Mouse (Mus musculus): ENCODE results near the gene Rpp21. TPM values are rescaled to one million over a fixed set of nuclear protein-coding genes. Genes with fewer than 3 reads are reported as not detected.
A peak's percentile ranks its signal among the peaks of the same experiment; 100 is the strongest.

Gene Rpp21
- total RNA-seq (2014; rRNA removed) (39.2 and 58.2 TPM in 2 replicates), polyA plus RNA-seq (2015; fragmentation: Nextera tagmentation; extraction: Ambion mirVana) (139 and 159 TPM in 2 replicates)

DNA sequence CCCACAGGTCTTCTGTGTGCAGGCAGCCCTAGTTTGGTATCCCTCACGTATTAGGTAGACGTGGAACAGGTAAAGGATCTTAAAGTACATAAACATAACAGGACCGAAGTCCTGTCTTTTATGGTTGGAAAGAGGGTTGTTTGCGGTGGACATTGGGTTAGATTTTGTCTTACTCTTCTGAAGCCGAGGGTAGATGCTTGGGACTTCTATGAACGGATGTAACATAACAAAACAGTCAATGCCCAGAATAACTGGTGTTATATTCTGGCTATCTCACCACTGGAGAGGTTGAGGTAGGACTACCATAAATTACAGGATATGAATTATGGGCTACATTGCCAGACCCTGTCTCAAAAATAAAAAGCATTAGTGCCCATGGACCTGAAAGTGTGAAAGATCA lies at the start of gene Rpp21:
TSS of gene Rpp21 (minus strand) at position 101 of the 400 bp plus-strand sequence.
- Histone ChIP-seq H3K4me1 (ENCODE audit: insufficient read depth) (peaks cover 7% of the 10 kb centered on the region; the same call in 1 of the 2 replicates), H3K9ac (peak within 1 kb of the TSS; percentile 91), H3K36me3 (ENCODE audit: insufficient read depth) (peaks cover 37% of the 10 kb centered on the region), H3K27me3 (ENCODE audit: insufficient read depth, low read length) (no peaks in the 10 kb centered on the region), H3K9me3 (ENCODE audit: low read length) (no peaks in the 10 kb centered on the region), H3K27ac (ENCODE audit: low read depth, low read length) (peak within 1 kb of the TSS; percentile 94), H3K4me3 (ENCODE audit: low read depth, low read length) (peak within 1 kb of the TSS; percentile 64), H3K4me2 (ENCODE audit: low read depth) (peak within 1 kb of the TSS; percentile 54)
- TF ChIP-seq CTCF (IDR thresholded peaks at IDR 0.05; ENCODE audit: low read depth), result no peak
- no peak for ATAC-seq
- WGBS, result 50% methylated on average over 6 of the region's 6 CpGs
- DNase-seq, result no peak

DNA sequence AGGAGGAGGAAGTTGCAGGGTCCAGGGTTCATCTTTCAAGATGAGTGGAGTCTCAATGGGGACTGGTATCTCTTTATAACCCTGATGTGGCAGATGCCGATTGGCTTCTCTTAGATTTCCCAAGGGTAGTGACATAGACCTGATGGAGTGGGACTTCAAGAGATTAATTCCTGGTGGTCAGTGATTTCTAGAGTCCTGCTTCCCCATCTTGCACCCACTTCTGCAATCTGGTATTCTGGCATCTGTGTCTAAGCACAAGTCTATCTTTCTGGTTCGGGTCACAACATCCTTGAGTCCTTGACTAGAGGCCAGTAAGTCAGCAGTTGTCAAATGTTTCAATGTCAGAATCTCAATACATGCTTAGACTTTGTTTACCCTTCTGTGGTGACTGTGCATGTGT lies 28.5 kb upstream of the Rpp21 start, which contains the start of gene H2-M10.2:
TSS of gene H2-M10.2 (minus strand) at position 101 of the 400 bp plus-strand sequence.
- Histone ChIP-seq H3K9me3 (ENCODE audit: low read length) (no peaks in the 10 kb centered on the region), H3K9ac (no peak within 1 kb of the TSS), H3K4me3 (ENCODE audit: low read depth, low read length) (no peak within 1 kb of the TSS), H3K4me2 (ENCODE audit: low read depth) (no peak within 1 kb of the TSS), H3K27me3 (ENCODE audit: insufficient read depth, low read length) (no peaks in the 10 kb centered on the region), H3K36me3 (ENCODE audit: insufficient read depth) (no peaks in the 10 kb centered on the region), H3K27ac (ENCODE audit: low read depth, low read length) (no peak within 1 kb of the TSS), H3K4me1 (ENCODE audit: insufficient read depth) (no peaks in the 10 kb centered on the region)
- DNase-seq (no peak), ATAC-seq (no peak)
- TF ChIP-seq CTCF (IDR thresholded peaks at IDR 0.05; ENCODE audit: low read depth), result no peak
- WGBS, result 92% methylated on average over 2 of the region's 2 CpGs

DNA sequence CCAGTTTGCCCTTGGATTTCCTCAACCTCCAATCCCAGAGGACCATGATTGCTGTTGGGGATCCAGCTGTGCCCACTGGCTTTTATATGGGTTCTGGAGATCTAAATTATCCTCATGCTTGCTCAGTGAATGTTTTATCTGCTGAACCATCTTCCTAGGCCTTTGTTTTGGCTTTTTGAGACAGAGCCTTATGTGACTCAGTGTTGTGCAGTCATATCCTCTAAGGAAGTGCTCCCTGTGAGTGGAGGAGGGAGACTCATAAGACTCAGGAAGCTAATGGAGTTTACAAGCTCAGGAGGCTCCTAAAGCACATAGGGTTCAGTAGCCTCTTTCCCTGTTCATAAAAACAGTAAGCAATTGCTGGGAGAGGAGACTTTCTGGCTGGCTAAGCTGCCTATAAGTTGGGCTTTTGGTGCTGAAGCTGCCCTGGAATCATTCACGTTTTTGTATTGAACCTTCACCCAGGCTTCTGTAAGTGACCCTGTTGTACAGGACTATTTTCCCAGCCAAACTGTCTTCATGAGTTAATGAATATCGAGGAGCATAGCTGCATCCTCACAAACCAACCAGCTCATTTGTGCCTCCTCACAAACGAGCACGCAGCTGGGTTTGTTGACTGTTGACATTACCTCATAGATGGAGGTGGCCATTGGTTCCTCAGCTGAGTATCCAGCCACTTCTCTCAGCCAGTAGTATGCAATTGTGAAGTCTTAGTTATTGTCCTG lies 23.8 kb upstream of the Rpp21 start:
- Histone ChIP-seq H3K36me3 (ENCODE audit: insufficient read depth) (peaks cover 3% of the 10 kb centered on the region), H3K27me3 (ENCODE audit: insufficient read depth, low read length) (no peaks in the 10 kb centered on the region), H3K27ac (ENCODE audit: low read depth, low read length) (no peak overlapping the region), H3K9me3 (ENCODE audit: low read length) (no peaks in the 10 kb centered on the region), H3K4me3 (ENCODE audit: low read depth, low read length) (no peak overlapping the region), H3K9ac (no peak overlapping the region), H3K4me2 (ENCODE audit: low read depth) (no peak overlapping the region), H3K4me1 (ENCODE audit: insufficient read depth) (no peaks in the 10 kb centered on the region)
- no peak for DNase-seq
- 93% methylated on average over 4 of the region's 4 CpGs for WGBS
- no peak for TF ChIP-seq CTCF (IDR thresholded peaks at IDR 0.05; ENCODE audit: low read depth)
- no peak for ATAC-seq

DNA sequence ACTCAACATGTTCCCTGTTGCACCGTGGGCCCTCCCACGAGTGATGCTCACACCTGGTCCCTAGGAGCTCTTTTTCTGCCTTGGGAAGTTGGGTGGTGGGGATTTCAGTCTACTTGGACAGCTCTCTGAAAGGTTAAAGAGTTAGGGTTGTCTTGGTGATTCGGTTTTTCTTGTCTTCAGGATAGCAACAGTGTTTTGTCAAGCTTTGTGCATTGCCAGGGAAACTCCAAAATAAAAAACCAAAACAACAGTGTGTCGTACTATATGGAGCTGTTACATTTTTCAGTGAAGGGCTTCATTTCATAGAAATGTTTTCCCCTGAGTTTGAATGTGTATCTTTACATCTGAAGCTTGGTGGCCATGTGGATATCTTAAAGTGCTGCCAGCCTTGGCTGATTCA lies 16.9 kb upstream of the Rpp21 start:
- no peak for ATAC-seq

DNA sequence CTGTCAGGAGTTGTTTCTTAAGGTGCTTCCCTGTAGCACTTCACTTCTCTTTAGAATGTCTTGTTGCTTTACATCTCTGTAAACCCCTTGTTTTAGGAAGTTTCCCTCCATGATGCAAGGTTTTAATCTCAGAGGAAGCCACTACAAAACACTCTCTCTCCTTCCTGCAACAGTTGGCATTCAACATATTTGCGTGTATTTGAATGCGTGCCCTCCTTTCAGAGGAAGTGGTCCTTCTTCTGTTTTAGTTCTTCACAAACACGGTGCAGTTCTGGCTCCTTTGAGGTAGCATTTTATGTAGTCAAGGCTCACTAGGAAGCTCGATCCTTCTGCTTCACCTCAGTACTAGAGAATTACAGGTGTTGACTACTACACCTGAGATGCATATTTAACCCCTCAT lies 15.9 kb upstream of the Rpp21 start:
- no peak for TF ChIP-seq CTCF (IDR thresholded peaks at IDR 0.05; ENCODE audit: low read depth)
- WGBS, result 86% methylated on average over 4 of the region's 4 CpGs

More for the DNA sequence above, 16.9 kb upstream of the Rpp21 start:
- H3K9ac ChIP-seq, result no peak overlapping the region
- DNase-seq, result no peak
- H3K36me3 ChIP-seq (ENCODE audit: insufficient read depth), result peaks cover 13% of the 10 kb centered on the region
- H3K4me3 ChIP-seq (ENCODE audit: low read depth, low read length), result no peak overlapping the region
- H3K4me1 ChIP-seq (ENCODE audit: insufficient read depth), result peaks cover 15% of the 10 kb centered on the region
- WGBS, result 93% methylated on average over 4 of the region's 4 CpGs
- no peak overlapping the region for H3K27ac ChIP-seq (ENCODE audit: low read depth, low read length)
- H3K27me3 ChIP-seq (ENCODE audit: insufficient read depth, low read length), result no peaks in the 10 kb centered on the region
- H3K9me3 ChIP-seq (ENCODE audit: low read length), result no peaks in the 10 kb centered on the region
- no peak overlapping the region for H3K4me2 ChIP-seq (ENCODE audit: low read depth)
- no peak for TF ChIP-seq CTCF (IDR thresholded peaks at IDR 0.05; ENCODE audit: low read depth)

DNA sequence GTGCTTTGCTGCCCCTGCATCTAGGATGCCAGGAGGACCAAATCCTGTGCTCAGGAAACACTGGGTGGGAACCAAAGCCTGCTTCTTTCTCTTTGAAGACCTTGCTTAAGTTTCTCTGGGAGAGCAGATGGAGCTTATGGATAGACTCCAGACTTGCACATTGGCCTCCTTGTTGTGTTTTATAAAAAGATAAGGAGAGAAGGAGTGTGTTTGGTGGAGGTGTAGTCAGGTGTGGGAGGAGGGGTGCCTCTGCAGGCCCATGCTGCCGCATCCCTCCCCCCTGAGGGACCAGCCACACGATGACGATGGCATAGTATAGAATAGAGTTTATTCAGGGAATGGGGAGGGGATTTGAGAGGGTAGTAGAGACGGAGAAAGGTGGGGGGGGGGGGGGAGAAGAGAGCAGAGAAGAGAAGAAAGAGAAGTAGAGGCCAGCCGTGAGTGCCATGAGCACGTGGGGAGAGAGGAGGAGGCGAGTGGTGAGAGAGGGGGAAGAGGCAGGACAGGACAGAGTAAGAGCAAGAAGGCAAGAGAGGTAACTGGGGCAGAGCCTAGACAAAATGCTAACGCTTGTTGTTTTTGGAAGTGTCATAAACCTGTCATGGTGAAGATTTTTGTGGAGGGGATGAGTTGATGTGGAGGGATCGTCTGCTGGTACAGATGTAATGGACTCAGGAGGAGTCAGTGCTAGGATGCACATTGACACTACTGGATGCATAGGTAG lies 14.9 kb upstream of the Rpp21 start:
- DNase-seq, result no peak
- Histone ChIP-seq H3K27ac (ENCODE audit: low read depth, low read length) (no peak overlapping the region), H3K9me3 (ENCODE audit: low read length) (no peaks in the 10 kb centered on the region), H3K4me1 (ENCODE audit: insufficient read depth) (peaks cover 15% of the 10 kb centered on the region), H3K27me3 (ENCODE audit: insufficient read depth, low read length) (no peaks in the 10 kb centered on the region), H3K4me3 (ENCODE audit: low read depth, low read length) (peak overlapping the region; percentile 96; the same call in 1 of the 2 replicates), H3K9ac (peak overlapping the region; percentile 95), H3K36me3 (ENCODE audit: insufficient read depth) (peaks cover 20% of the 10 kb centered on the region), H3K4me2 (ENCODE audit: low read depth) (peak overlapping the region; percentile 72)
- 77% methylated on average over 9 of the region's 9 CpGs for WGBS
- TF ChIP-seq CTCF (IDR thresholded peaks at IDR 0.05; ENCODE audit: low read depth), result no peak
- ATAC-seq, result no peak

More for the DNA sequence above, 15.9 kb upstream of the Rpp21 start:
- H3K36me3 ChIP-seq (ENCODE audit: insufficient read depth), result peaks cover 15% of the 10 kb centered on the region
- H3K4me1 ChIP-seq (ENCODE audit: insufficient read depth), result peaks cover 15% of the 10 kb centered on the region
- H3K9ac ChIP-seq, result no peak overlapping the region
- H3K4me3 ChIP-seq (ENCODE audit: low read depth, low read length), result no peak overlapping the region
- no peak overlapping the region for H3K27ac ChIP-seq (ENCODE audit: low read depth, low read length)
- DNase-seq, result no peak
- H3K4me2 ChIP-seq (ENCODE audit: low read depth), result no peak overlapping the region
- no peaks in the 10 kb centered on the region for H3K9me3 ChIP-seq (ENCODE audit: low read length)
- no peaks in the 10 kb centered on the region for H3K27me3 ChIP-seq (ENCODE audit: insufficient read depth, low read length)
- no peak for ATAC-seq

Data from forebrain, postnatal 0 days (tissue).